Mouse (Mus musculus) monocyte, adult 2 months (primary cell): Measurements from ENCODE around the gene Gm20662.
"Not testable (repeated sequence)": the region's sequence is repeated elsewhere in the genome, so short reads cannot be mapped to it uniquely, and the experiment has no call there.

Experiments
- DNase-seq, 2 experiments: peaks; one replicate each; pipeline ENCODE4 v3.0.0; 2022; ENCODE audit warnings: low spot score in 2 of 2, low read depth in 1 of 2

Gm20662 gene

GRCm38 (mm10) chr9:108002778-108003530, 6.8 kb downstream of the Gm20662 start:
- DNase-seq, result no peak

GRCm38 (mm10) chr9:108003531-108003890, 7.4 kb downstream of the Gm20662 start:
- DNase-seq, result no peak

GRCm38 (mm10) chr9:108008041-108008440, 11.9 kb downstream of the Gm20662 start:
- no peak for DNase-seq

GRCm38 (mm10) chr9:108010385-108010784, 14.2 kb downstream of the Gm20662 start:
- DNase-seq, result no peak

- not testable (repeated sequence) for DNase-seq
Observed at GRCm38 (mm10) chr9:108013577-108013976, 17.4 kb downstream of the Gm20662 start.

- DNase-seq, result no peak
Observed at GRCm38 (mm10) chr9:108017127-108017526, 21.0 kb downstream of the Gm20662 start.

- no peak for DNase-seq
Observed at GRCm38 (mm10) chr9:108020741-108021140, 24.6 kb downstream of the Gm20662 start.

- no peak for DNase-seq
Observed at GRCm38 (mm10) chr9:108023216-108023615, 27.1 kb downstream of the Gm20662 start.

GRCm38 (mm10) chr9:108026584-108026983, 30.4 kb downstream of the Gm20662 start:
- no peak for DNase-seq

- DNase-seq, result no peak
Observed at GRCm38 (mm10) chr9:108027867-108028266, 31.7 kb downstream of the Gm20662 start.

- DNase-seq, result no peak
Observed at GRCm38 (mm10) chr9:108032126-108032525, 36.0 kb downstream of the Gm20662 start.

- DNase-seq, result no peak
Observed at GRCm38 (mm10) chr9:108035331-108036156, 39.4 kb downstream of the Gm20662 start.

- no peak for DNase-seq
Observed at GRCm38 (mm10) chr9:108044751-108045492, 48.8 kb downstream of the Gm20662 start.

GRCm38 (mm10) chr9:108046582-108046981, 50.4 kb downstream of the Gm20662 start:
- DNase-seq, result no peak

GRCm38 (mm10) chr9:108047601-108048565, 51.7 kb downstream of the Gm20662 start:
- no peak for DNase-seq

- no peak for DNase-seq
Observed at GRCm38 (mm10) chr9:108048566-108048955, 52.4 kb downstream of the Gm20662 start.

- peak; percentile 94 to 95 for DNase-seq
Observed at GRCm38 (mm10) chr9:108049016-108049455, 52.9 kb downstream of the Gm20662 start, which contains the start of gene Gmppb. Gene Gmppb (plus strand): TSS chr9:108049242.

GRCm38 (mm10) chr9:108049561-108050251, 53.6 kb downstream of the Gm20662 start:
- no peak for DNase-seq

GRCm38 (mm10) chr9:108051184-108051930, 55.2 kb downstream of the Gm20662 start:
- no peak for DNase-seq
